Mouse (Mus musculus) small intestine, adult 2 months (tissue): ENCODE results near the gene Ubash3a. TPM values are rescaled to one million over a fixed set of nuclear protein-coding genes. Genes with fewer than 3 reads are reported as not detected.

ENCODE experiments used
- H3K27ac ChIP-seq: fragments of 200-500 bp; 2 replicates; pipeline ENCODE4 v1.5.1; 2012; ENCODE audit warnings: low read depth, low read length, control low read depth, inconsistent platforms; ENCODE audit not compliant: insufficient read depth
- H3K27me3 ChIP-seq: fragments of 200-500 bp; 2 replicates; pipeline ENCODE4 v1.6.1; 2012; ENCODE audit warnings: mild to moderate bottlenecking, moderate library complexity, low read length, inconsistent platforms; ENCODE audit not compliant: control insufficient read depth, insufficient read depth
- H3K36me3 ChIP-seq: fragments of 200-500 bp; 2 replicates; pipeline ENCODE4 v1.6.1; 2012; ENCODE audit warnings: mild to moderate bottlenecking, low read length, control low read depth, inconsistent platforms; ENCODE audit not compliant: control insufficient read depth, insufficient read depth
- H3K4me1 ChIP-seq: fragments of 200-500 bp; 2 replicates; pipeline ENCODE4 v1.6.1; 2012; ENCODE audit warnings: low read length, inconsistent platforms, mixed read lengths; ENCODE audit not compliant: control insufficient read depth, insufficient read depth, insufficient read length
- H3K4me3 ChIP-seq: fragments of 200-500 bp; 2 replicates; pipeline ENCODE4 v1.5.1; 2012; ENCODE audit warnings: low read depth, mild to moderate bottlenecking, control low read depth, inconsistent platforms, low read length, moderate library complexity
- CTCF ChIP-seq: fragments of 200-500 bp; IDR thresholded peaks from 2 replicates; pipeline ENCODE4 v1.5.1; 2012; ENCODE audit warnings: low read depth, mild to moderate bottlenecking, control low read depth, inconsistent platforms, low read length, moderate library complexity, mixed read lengths; ENCODE audit not compliant: insufficient replicate concordance, insufficient read length; ENCODE audit errors: extremely low read depth
- POLR2A ChIP-seq: fragments of 200-500 bp; IDR thresholded peaks from 2 replicates; pipeline ENCODE4 v1.6.1; 2012; ENCODE audit warnings: low read depth, mild to moderate bottlenecking, control low read depth, inconsistent platforms, low read length, moderate library complexity
- WGBS: fragments of 180-500 bp; shearing (Covaris S2); methylation state at CpG from one replicate; pipeline ENCODE4 v1.1.7; 2018; 5-methylcytosine and 5-hydroxymethylcytosine counted together
- polyA plus RNA-seq: library from polyadenylated mRNA; depleted of rRNA; stranded (reverse); fragments of >200 nt; gene quantifications from 2 replicates; pipeline ENCODE4 v1.2.3, GENCODE M21; 2012

The Ubash3a gene
- polyA plus RNA-seq, 1 experiment = 0.98 TPM

DNA sequence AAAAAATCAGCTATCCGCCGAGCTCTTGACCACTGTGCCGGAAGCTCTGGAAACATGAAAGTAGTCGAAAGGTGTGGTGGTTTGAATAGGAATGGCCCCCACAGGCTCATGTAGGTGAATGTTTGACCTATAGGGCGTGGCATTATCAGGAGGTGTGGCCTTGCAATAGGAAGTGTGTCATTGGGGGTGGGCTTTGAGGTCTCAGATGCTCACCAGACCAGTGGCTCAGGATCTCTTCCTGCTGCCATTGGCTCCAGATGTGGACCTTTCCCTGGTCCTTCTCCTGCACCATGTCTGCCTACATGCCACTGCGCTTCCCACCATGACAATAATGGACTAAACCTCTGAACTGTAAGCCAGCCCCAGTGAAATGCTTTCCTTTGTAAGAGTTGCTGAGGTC lies 4.2 kb downstream of the Ubash3a start:
- 0 out of 2 replicates have a peak, but pooled peaks cover 3% of the 10 kb centered on the region for H3K4me1 ChIP-seq
- H3K27me3 ChIP-seq = no peaks in the 10 kb centered on the region
- WGBS = 87% methylated on average over 6 of the region's 6 CpGs
- TF ChIP-seq CTCF (no peak), POLR2A (no peak)
- H3K27ac ChIP-seq = no peak overlapping the region
- H3K4me3 ChIP-seq = no peak overlapping the region
- no peaks in the 10 kb centered on the region for H3K36me3 ChIP-seq

DNA sequence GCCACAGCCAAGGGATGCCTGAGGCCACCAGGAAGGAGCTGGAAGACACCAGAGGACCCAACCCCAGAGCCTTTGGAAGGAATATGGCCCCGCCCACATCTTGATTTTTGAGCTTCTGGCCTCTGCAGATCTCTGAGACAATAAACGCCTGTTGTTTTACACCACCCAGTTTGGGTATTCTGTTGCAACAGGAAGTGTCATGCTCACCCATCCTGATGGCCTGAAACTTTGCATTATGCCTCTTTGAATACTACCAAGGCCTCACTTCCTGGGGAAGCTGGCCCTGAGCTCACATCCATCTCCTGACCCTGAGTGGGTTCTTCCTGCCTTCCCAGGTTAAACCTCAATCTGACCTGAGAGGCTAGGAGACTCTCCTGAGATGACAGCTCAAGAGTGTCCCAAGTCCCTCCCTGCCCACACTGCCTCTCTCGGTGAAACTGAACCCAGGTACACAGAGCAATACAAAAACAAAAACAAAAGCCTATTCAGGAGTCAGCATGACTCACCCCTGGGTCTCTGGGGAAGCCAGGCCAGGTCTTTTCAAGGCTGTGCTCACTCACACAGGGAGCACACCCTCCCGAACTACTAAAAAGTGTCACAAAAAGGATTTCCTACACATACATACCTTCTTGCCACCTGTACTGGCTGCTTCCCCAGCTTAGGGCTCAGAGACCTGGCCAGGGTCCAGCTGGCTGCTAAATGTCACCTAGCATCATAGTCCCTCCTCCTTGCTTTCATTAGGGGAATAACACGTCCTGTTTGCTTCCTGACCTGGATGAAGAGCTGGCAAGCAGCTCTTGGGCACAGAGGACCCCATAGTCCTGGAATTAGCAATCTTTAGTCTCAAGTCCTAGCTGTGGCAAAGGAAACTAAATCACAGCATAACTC lies 8.6 kb downstream of the Ubash3a start:
- no peaks in the 10 kb centered on the region for H3K27me3 ChIP-seq
- no peaks in the 10 kb centered on the region for H3K36me3 ChIP-seq
- TF ChIP-seq CTCF (no peak), POLR2A (no peak)
- H3K4me3 ChIP-seq = no peak overlapping the region
- 0 out of 2 replicates have a peak, but pooled peaks cover 3% of the 10 kb centered on the region for H3K4me1 ChIP-seq
- no peak overlapping the region for H3K27ac ChIP-seq
- 32% methylated on average over 5 of the region's 5 CpGs for WGBS

DNA sequence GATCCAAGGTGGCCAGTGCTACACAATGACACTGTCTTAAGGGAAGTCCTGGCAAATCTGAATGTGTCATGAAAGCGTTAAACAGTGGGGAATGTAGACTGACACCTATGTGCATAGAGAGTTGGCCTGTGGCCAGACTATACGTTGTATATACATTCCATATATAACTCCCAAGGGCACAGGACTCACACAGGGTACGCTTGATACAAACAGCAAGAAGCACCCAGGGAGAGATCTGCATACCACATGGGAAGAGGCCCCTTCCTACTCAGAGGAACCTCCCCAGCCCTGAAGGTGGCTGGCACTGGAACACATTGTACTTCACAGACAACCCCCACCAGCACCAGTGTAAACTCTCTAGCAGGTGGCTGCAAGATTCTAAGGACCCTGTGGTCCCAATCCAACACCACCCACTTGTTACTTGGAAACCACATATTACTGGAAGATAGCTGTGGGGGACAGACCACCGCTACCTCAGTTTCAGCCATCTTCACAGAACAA lies 15.2 kb downstream of the Ubash3a start:
- no peaks in the 10 kb centered on the region for H3K36me3 ChIP-seq
- H3K4me1 ChIP-seq = peaks cover 4% of the 10 kb centered on the region
- WGBS = 58% methylated on average over 4 of the region's 4 CpGs
- no peak for TF ChIP-seq POLR2A
- TF ChIP-seq CTCF = no peak
- H3K27me3 ChIP-seq = no peaks in the 10 kb centered on the region
- H3K27ac ChIP-seq = no peak overlapping the region
- H3K4me3 ChIP-seq = no peak overlapping the region

DNA sequence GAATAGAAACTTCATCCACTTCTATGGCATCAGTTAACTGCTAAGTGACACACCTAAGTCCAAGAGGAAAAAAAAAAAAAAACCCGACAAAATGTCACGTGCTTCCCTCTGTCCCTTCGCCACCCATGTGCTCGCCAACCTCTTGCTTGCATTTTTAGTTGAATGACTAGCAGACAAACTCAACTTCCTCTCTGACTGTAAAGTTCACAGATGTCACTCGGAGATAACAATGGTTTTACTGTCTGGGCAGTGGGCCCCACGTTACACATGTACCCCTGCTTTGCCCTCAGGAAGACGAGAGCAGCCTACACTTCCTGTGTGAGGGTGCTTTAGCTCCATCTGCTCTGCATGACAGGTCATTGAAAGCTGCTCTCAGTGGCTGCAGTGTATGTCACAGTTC lies 16.2 kb downstream of the Ubash3a start:
- Histone ChIP-seq H3K27me3 (no peaks in the 10 kb centered on the region), H3K4me3 (no peak overlapping the region), H3K36me3 (no peaks in the 10 kb centered on the region), H3K27ac (no peak overlapping the region), H3K4me1 (peaks cover 4% of the 10 kb centered on the region)
- no peak for TF ChIP-seq POLR2A
- TF ChIP-seq CTCF = no peak
- WGBS = 48% methylated on average over 7 of the region's 7 CpGs

DNA sequence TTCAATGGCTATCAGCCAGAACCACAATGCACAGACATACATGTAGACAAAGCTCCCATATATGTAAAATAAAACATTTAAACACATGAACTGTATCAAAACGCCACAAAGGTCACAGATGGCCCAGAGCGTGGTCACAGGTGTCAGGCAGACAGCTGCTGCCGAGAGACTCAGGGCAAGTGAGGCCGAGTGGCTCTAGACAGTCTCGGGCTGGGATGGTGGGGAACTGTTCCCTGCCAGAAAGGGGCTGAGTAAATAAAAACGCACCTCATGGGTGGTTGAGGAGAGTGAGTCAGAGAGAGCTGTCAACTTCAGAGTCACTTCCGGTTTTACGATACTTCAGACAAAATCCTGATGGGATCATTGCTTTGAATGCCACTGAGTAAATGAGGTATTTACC lies 16.9 kb downstream of the Ubash3a start:
- Histone ChIP-seq H3K4me1 (peaks cover 4% of the 10 kb centered on the region), H3K27me3 (no peaks in the 10 kb centered on the region), H3K27ac (no peak overlapping the region), H3K36me3 (no peaks in the 10 kb centered on the region), H3K4me3 (no peak overlapping the region)
- no peak for TF ChIP-seq POLR2A
- TF ChIP-seq CTCF = no peak
- WGBS = 71% methylated on average over 8 of the region's 8 CpGs

DNA sequence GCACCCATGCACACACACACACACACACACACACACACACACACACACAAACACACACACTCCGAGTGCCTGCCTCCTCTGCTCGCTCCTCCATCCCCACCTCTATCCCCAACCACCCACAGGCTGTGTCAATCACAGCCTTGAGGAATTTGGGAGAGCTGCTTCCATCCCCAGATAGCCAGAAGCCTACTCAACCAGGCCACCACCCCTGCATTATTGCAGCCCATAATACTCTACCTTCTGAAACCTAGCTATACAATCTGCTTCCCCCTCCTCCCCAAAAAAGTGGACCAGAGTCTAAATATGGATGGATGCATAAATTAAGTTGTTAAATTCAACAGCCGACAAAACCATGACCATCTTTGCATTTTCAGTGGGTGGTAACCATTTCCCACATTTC lies 18.7 kb downstream of the Ubash3a start:
- H3K27ac ChIP-seq = no peak overlapping the region
- H3K27me3 ChIP-seq = no peaks in the 10 kb centered on the region
- no peaks in the 10 kb centered on the region for H3K36me3 ChIP-seq
- WGBS = 75% methylated on average over 3 of the region's 3 CpGs
- TF ChIP-seq CTCF (no peak), POLR2A (no peak)
- no peak overlapping the region for H3K4me3 ChIP-seq
- peaks cover 4% of the 10 kb centered on the region for H3K4me1 ChIP-seq

DNA sequence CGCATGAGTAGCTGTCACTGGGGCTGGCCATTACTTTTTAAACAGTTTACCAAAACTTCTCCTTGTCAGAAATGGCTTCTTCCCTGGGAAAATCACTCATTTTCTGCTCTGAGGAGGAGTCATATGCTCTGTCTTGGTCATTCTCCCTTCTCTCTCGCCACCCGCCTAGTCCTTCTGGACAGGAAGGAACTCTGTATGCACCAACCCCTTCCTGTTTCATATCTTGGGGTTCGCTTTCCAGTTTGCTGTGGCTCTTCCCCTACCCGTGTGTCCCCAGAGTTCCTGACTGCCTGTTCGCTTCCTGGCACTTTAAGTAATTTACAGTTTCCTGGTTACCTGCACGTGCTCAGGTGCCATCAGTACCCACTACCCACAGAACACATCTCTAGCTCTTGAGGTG lies 19.3 kb downstream of the Ubash3a start:
- TF ChIP-seq CTCF (no peak), POLR2A (no peak)
- Histone ChIP-seq H3K36me3 (no peaks in the 10 kb centered on the region), H3K27me3 (no peaks in the 10 kb centered on the region), H3K27ac (no peak overlapping the region), H3K4me1 (peaks cover 4% of the 10 kb centered on the region), H3K4me3 (no peak overlapping the region)
- WGBS = 63% methylated on average over 7 of the region's 7 CpGs
